Mouse (Mus musculus) layer of hippocampus, adult 2 months (tissue): ENCODE data around the gene Plp2. TPM values are rescaled to one million over a fixed set of nuclear protein-coding genes. Genes with fewer than 3 reads are reported as not detected.

Source experiments
- DNase-seq, 2 experiments: peaks; one replicate each; pipeline ENCODE4 v3.0.0; 2022; ENCODE audit warnings: low spot score in 2 of 2
- H3K27ac ChIP-seq: fragments of 200-600 bp; 2 replicates; pipeline ENCODE4 v1.8.1; 2022
- H3K4me3 ChIP-seq: fragments of 200-600 bp; 2 replicates; pipeline ENCODE4 v1.8.1; 2022; ENCODE audit warnings: mild to moderate bottlenecking
- CTCF ChIP-seq: fragments of 200-600 bp; conservative IDR thresholded peaks from 2 replicates; pipeline ENCODE4 v1.8.1; 2022; ENCODE audit warnings: antibody characterized with exemption, mild to moderate bottlenecking, moderate library complexity
- total RNA-seq, 2 experiments: library from RNA; stranded (reverse); gene quantifications; 2 replicates each; pipeline ENCODE4 v1.2.3; 2021

Gene Plp2
- total RNA-seq, 2 experiments from 2014 or later = 4.9 to 5.4 TPM

GRCm38 (mm10) chrX:7675001-7675380 lies 3.8 kb upstream of the Plp2 start:
- TF ChIP-seq CTCF = no peak; the same call in 1 of the 2 replicates

DNA sequence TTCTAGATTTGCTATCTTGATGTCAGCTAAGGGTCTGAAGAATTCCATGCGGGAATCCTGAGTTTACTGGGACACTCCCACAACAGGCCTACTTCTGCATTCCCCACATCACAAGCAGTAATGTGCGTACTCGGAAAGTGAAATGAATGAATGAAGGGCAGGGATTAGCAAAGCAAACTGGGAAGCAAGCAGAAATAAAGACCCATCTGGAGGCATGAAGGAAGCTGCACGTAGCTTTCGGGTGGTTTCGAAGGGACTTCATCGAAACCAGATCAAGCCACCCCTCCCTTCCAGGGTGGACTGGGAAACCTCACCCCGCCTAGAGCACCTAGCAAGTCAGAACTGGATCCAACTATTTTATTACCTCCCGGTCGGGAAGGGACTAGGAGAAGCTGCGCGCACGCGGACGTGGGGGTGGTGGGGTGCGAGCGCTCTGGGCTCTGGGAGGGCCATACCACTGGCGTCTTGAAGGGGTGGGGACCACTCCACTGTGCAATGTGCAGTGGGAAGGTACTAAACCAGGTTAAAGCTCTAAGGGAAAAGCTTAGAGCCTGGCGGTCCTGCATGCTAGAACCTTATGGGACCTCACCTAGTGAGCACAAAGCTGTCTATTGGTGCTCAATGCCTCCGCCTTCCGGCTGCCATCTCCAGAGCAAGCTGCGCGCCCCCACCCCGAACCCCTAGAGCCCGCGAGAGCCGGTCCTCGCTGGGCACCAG lies 3.3 kb upstream of the Plp2 start:
- no peak for TF ChIP-seq CTCF
- no peak for DNase-seq
- Histone ChIP-seq H3K27ac (no peak overlapping the region), H3K4me3 (peak overlapping the region; percentile 40)

More at GRCm38 (mm10) chrX:7675001-7675380, 3.8 kb upstream of the Plp2 start:
- no peak overlapping the region for H3K27ac ChIP-seq
- peak overlapping the region; percentile 40; the same call in 1 of the 2 replicates for H3K4me3 ChIP-seq
- no peak for DNase-seq

DNA sequence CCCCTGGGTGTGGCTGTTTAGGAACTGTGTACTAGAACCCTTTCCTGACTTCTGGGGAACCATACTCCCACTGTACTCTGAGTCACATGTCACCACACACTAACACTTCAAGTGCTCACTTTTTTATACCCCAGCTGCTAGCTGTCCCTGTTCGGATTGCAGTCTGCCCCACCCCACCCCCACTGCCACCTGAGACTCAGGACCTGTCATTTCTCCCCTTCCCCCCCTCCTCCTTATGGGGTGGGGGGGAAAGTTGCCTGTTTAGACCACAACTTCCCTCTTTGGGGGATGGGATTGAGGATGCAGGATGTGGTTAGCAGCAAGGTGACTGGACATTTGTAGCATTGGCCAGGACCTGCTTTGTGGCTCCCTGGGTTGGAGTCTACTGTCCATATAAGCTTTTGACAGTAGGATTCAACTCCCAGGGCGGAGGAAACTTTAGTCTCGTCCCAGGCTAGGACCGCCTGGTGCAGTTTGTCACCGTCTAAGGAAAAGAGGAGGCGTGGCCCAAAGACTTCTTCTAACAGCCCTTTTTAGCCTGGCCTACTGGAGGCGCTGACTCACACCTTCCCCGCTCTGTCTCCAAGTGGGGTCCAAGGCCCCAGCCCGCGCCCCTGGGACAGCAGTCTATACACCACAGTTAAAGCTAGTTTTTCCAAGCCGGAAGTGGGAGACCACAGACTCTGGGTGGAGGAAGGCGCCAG lies 2.5 kb upstream of the Plp2 start:
- no peak for DNase-seq
- no peak overlapping the region for H3K4me3 ChIP-seq
- TF ChIP-seq CTCF = no peak
- H3K27ac ChIP-seq = no peak overlapping the region

DNA sequence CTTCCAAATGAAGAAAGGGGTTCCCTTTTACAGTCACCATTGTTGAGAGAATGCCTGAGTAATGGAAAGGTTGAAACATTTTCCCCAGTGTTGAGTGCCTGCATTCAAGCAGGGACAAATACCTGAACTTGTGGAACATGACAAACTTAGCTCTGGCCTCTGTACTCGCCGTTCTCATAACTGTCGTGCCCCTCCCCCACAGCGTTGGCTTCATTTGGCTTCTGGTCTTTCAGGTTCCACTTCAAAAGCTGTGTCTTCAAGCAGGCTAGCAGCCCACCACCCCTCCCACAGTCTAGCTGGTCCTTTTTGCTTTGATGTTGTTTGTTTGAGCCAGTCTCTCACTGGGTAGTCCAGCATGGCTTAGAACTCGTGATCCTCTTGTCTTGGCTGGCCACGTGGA lies 1.5 kb upstream of the Plp2 start:
- Histone ChIP-seq H3K27ac (no peak overlapping the region), H3K4me3 (no peak overlapping the region)
- no peak for TF ChIP-seq CTCF
- no peak for DNase-seq

GRCm38 (mm10) chrX:7670390-7670881 lies 754 bp downstream of the Plp2 start:
- H3K4me3 ChIP-seq = peak overlapping the region; percentile 50
- H3K27ac ChIP-seq = 0 out of 2 replicates have a peak overlapping the region, but pooled peaks have one; percentile 48
- DNase-seq = peak in 1 of 2 experiments; percentile 17
- TF ChIP-seq CTCF = no peak

DNA sequence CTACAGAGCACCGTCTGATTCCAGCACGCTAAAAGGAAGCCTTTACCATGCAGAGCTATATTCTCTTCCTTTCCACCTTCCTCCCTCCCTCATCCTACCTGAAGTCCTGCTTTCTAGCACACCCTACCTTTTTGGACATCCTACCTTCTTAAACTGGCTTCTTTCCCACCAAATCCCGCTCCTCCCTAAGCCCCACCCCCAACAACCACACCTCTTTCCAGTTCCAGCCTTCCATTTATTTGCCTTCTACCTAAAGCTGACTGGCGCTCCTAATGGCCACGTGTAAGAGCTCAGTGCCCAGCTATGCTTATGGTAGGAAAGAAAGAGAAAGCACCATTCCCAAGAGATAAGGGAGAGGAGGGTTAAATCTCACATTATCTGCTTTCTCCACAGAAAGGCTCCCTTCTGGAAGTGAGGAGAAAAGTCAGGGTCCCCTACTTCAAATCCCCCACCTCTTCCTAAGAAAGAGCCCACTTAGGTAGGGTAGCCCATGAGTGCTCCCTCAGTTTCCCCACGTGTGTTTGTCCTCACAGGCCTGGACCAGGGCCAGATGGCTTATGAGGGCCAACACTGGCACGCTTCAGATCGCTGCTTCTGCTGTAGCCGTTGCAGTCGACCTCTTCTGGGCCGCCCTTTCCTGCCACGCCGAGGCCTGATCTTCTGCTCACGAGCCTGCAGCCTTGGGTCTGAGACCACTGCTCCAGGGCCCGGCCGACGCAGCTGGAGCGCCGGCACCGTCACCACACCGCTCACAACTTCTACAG lies 5.3 kb downstream of the Plp2 start:
- no peak overlapping the region for H3K27ac ChIP-seq
- no peak for DNase-seq
- no peak for TF ChIP-seq CTCF
- no peak overlapping the region for H3K4me3 ChIP-seq

DNA sequence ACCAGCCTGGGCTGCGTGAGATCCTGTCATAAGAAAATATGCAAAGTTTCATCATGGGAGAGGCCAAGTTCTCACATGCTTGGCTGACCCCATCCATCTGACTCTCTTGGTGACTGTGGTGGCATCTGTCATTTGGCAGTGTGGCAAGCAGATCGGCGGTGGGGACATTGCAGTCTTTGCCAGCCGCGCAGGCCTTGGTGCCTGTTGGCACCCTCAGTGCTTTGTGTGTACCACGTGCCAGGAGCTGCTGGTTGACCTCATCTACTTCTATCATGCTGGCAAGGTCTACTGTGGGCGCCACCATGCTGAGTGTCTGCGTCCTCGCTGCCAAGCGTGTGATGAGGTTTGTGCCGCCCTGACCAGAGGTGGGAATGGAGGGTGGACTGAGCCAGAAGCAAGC lies 6.4 kb downstream of the Plp2 start:
- TF ChIP-seq CTCF = no peak
- no peak for DNase-seq
- Histone ChIP-seq H3K4me3 (no peak overlapping the region), H3K27ac (no peak overlapping the region)

DNA sequence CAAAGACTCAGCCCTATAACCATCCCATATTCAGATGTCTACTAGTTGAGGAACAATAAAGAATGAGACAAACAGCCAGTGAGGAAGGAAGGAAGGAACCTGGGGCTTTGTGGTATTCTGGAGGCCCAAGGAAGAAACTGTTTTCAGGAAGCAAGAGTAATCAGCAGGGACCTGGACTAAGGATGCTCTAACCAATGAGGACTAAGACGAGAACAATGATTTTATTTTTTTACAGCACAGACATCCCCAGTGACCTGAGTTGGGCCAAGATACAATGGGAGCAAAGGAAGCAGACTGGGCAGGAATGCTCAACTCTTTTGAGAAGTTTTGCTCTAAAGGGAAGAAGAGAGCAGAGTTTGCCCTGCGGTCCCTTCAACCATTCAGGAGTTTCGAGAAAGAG lies 8.3 kb downstream of the Plp2 start:
- no peak for TF ChIP-seq CTCF
- no peak for DNase-seq
- Histone ChIP-seq H3K27ac (no peak overlapping the region), H3K4me3 (no peak overlapping the region)

GRCm38 (mm10) chrX:7661086-7661485 lies 10.1 kb downstream of the Plp2 start:
- Histone ChIP-seq H3K4me3 (no peak overlapping the region), H3K27ac (no peak overlapping the region)
- no peak for TF ChIP-seq CTCF
- DNase-seq = no peak

- no peak overlapping the region for H3K4me3 ChIP-seq
- no peak for DNase-seq
- H3K27ac ChIP-seq = no peak overlapping the region
- TF ChIP-seq CTCF = no peak
Measured at GRCm38 (mm10) chrX:7658785-7659589, 12.2 kb downstream of the Plp2 start.

GRCm38 (mm10) chrX:7658031-7658784 lies 13.0 kb downstream of the Plp2 start:
- no peak overlapping the region for H3K27ac ChIP-seq

More at GRCm38 (mm10) chrX:7658031-7658784, 13.0 kb downstream of the Plp2 start:
- no peak for TF ChIP-seq CTCF
- H3K4me3 ChIP-seq = no peak overlapping the region; the same call in 1 of the 2 replicates
- no peak for DNase-seq
